Mouse (Mus musculus) macrophage (primary cell): Measurements from ENCODE around the gene Mapk7. TPM values are rescaled to one million over a fixed set of nuclear protein-coding genes. Genes with fewer than 3 reads are reported as not detected.
A peak's percentile ranks its signal among the peaks of the same experiment; 100 is the strongest.

Experiments
- H3K27ac ChIP-seq: fragments of 350-480 bp; formaldehyde crosslinking; 2 replicates; pipeline ENCODE4 v1.9.0; 2021
- H3K36me3 ChIP-seq: fragments of 350-480 bp; formaldehyde crosslinking; 2 replicates; pipeline ENCODE4 v1.9.0; 2021; ENCODE audit errors: inconsistent target
- H3K4me3 ChIP-seq: fragments of 350-480 bp; formaldehyde crosslinking; 2 replicates; pipeline ENCODE4 v1.9.0; 2021; ENCODE audit errors: inconsistent target
- H3K79me2 ChIP-seq: fragments of 350-480 bp; formaldehyde crosslinking; 2 replicates; pipeline ENCODE4 v1.9.0; 2021; ENCODE audit errors: inconsistent target
- WGBS: methylation state at CpG from one replicate; pipeline ENCODE4 v1.1.7; 2026; ENCODE audit warnings: inconsistent platforms; ENCODE audit not compliant: missing documents; 5-methylcytosine and 5-hydroxymethylcytosine counted together
- polyA plus RNA-seq: library from polyadenylated mRNA; stranded (reverse); fragments of 250-400 nt; gene quantifications from 3 replicates; pipeline ENCODE4 v1.2.4, GENCODE M21; 2018; ENCODE audit warnings: inconsistent platforms
- total RNA-seq, 78 experiments: library from RNA; depleted of rRNA; stranded (reverse); fragments of 250-400 nt; gene quantifications; 1 replicate in 9 of 78; 2 replicates in 24 of 78; 3 replicates in 43 of 78; 4 replicates in 2 of 78; pipeline ENCODE4 v1.2.4; 2018; ENCODE audit warnings: inconsistent platforms in 56 of 78

Mapk7 gene
- 10 to 100 TPM; 12.8 to 89.2 (median 47.6) TPM for total RNA-seq (2018; cell fraction: chromatin; rRNA removed)
- total RNA-seq (2018; cell fraction: cytosol; rRNA removed) = 10 to 100 TPM; 16.0 to 49.3 (median 36.1) TPM
- total RNA-seq (2018; cell fraction: nucleus; rRNA removed) = 10 to 100 TPM; 18.1 to 76.5 (median 47.4) TPM
- polyA plus RNA-seq = 28.5 to 49.5 TPM (median 37.8 TPM) in 3 replicates

GRCm38 (mm10) chr11:61494129-61494997, at the start of gene Mapk7:
Mapk7 (minus strand) TSS chr11:61494406.
- Histone ChIP-seq H3K36me3 (peaks cover 27% of the 10 kb centered on the region), H3K4me3 (peak within 1 kb of the TSS; percentile 91), H3K79me2 (peaks cover 33% of the 10 kb centered on the region), H3K27ac (peak within 1 kb of the TSS; percentile 84)
- WGBS = 2% methylated on average over 55 of the region's 62 CpGs

- 97% methylated on average over 2 of the region's 2 CpGs for WGBS
- Histone ChIP-seq H3K36me3 (no peaks in the 10 kb centered on the region), H3K27ac (no peak overlapping the region), H3K79me2 (no peaks in the 10 kb centered on the region), H3K4me3 (no peak overlapping the region)
Measured at GRCm38 (mm10) chr11:61541106-61541505, 46.9 kb upstream of the Mapk7 start.

- Histone ChIP-seq H3K27ac (no peak overlapping the region), H3K4me3 (no peak overlapping the region), H3K36me3 (no peaks in the 10 kb centered on the region), H3K79me2 (no peaks in the 10 kb centered on the region)
- 94% methylated on average over 7 of the region's 7 CpGs for whole genome bisulfite sequencing
Measured at GRCm38 (mm10) chr11:61540642-61541041, 46.4 kb upstream of the Mapk7 start.

GRCm38 (mm10) chr11:61537362-61537761, 43.2 kb upstream of the Mapk7 start:
- Histone ChIP-seq H3K27ac (no peak overlapping the region), H3K79me2 (no peaks in the 10 kb centered on the region), H3K4me3 (no peak overlapping the region), H3K36me3 (no peaks in the 10 kb centered on the region)
- WGBS = 94% methylated on average over 3 of the region's 3 CpGs

GRCm38 (mm10) chr11:61536952-61537351, 42.7 kb upstream of the Mapk7 start:
- H3K27ac ChIP-seq = no peak overlapping the region
- no peaks in the 10 kb centered on the region for H3K36me3 ChIP-seq
- H3K4me3 ChIP-seq = no peak overlapping the region
- no peaks in the 10 kb centered on the region for H3K79me2 ChIP-seq
- WGBS = 84% methylated on average over 3 of the region's 3 CpGs

GRCm38 (mm10) chr11:61535530-61535929, 41.3 kb upstream of the Mapk7 start:
- Histone ChIP-seq H3K79me2 (no peaks in the 10 kb centered on the region), H3K4me3 (no peak overlapping the region), H3K36me3 (no peaks in the 10 kb centered on the region), H3K27ac (no peak overlapping the region)
- WGBS = 59% methylated on average over 1 of the region's 1 CpGs

GRCm38 (mm10) chr11:61533571-61533970, 39.4 kb upstream of the Mapk7 start:
- Histone ChIP-seq H3K79me2 (no peaks in the 10 kb centered on the region), H3K27ac (no peak overlapping the region), H3K36me3 (no peaks in the 10 kb centered on the region), H3K4me3 (no peak overlapping the region)
- WGBS = 80% methylated on average over 5 of the region's 5 CpGs

- H3K36me3 ChIP-seq = no peaks in the 10 kb centered on the region
- no peak overlapping the region for H3K27ac ChIP-seq
- H3K79me2 ChIP-seq = no peaks in the 10 kb centered on the region
- no peak overlapping the region for H3K4me3 ChIP-seq
- WGBS = 82% methylated on average over 2 of the region's 2 CpGs
Measured at GRCm38 (mm10) chr11:61532820-61533219, 38.6 kb upstream of the Mapk7 start.

GRCm38 (mm10) chr11:61529268-61529713, 35.1 kb upstream of the Mapk7 start:
- 38% methylated on average over 4 of the region's 4 CpGs for WGBS
- H3K27ac ChIP-seq = no peak overlapping the region
- no peaks in the 10 kb centered on the region for H3K36me3 ChIP-seq
- no peak overlapping the region for H3K4me3 ChIP-seq
- no peaks in the 10 kb centered on the region for H3K79me2 ChIP-seq

- 89% methylated on average over 1 of the region's 1 CpGs for WGBS
- H3K4me3 ChIP-seq = no peak overlapping the region
- no peaks in the 10 kb centered on the region for H3K36me3 ChIP-seq
- no peaks in the 10 kb centered on the region for H3K79me2 ChIP-seq
- no peak overlapping the region for H3K27ac ChIP-seq
Measured at GRCm38 (mm10) chr11:61526872-61527271, 32.7 kb upstream of the Mapk7 start.

- Histone ChIP-seq H3K36me3 (no peaks in the 10 kb centered on the region), H3K27ac (no peak overlapping the region), H3K4me3 (no peak overlapping the region), H3K79me2 (no peaks in the 10 kb centered on the region)
- 94% methylated on average over 3 of the region's 3 CpGs for WGBS
Measured at GRCm38 (mm10) chr11:61519484-61520107, 25.4 kb upstream of the Mapk7 start.

- Histone ChIP-seq H3K36me3 (no peaks in the 10 kb centered on the region), H3K79me2 (no peaks in the 10 kb centered on the region), H3K27ac (no peak overlapping the region), H3K4me3 (no peak overlapping the region)
- WGBS = 95% methylated on average over 3 of the region's 3 CpGs
Measured at GRCm38 (mm10) chr11:61518871-61519270, 24.7 kb upstream of the Mapk7 start.

- no peak overlapping the region for H3K27ac ChIP-seq
- WGBS = 45% methylated on average over 1 of the region's 1 CpGs
- no peaks in the 10 kb centered on the region for H3K79me2 ChIP-seq
- H3K36me3 ChIP-seq = no peaks in the 10 kb centered on the region
- H3K4me3 ChIP-seq = no peak overlapping the region
Measured at GRCm38 (mm10) chr11:61517971-61518370, 23.8 kb upstream of the Mapk7 start.

GRCm38 (mm10) chr11:61514953-61515352, 20.7 kb upstream of the Mapk7 start:
- Histone ChIP-seq H3K36me3 (no peaks in the 10 kb centered on the region), H3K79me2 (no peaks in the 10 kb centered on the region), H3K27ac (no peak overlapping the region), H3K4me3 (no peak overlapping the region)
- 57% methylated on average over 1 of the region's 3 CpGs for WGBS

GRCm38 (mm10) chr11:61504713-61505257, 10.6 kb upstream of the Mapk7 start, which contains the start of gene B9d1:
B9d1 (plus strand) TSS chr11:61505144.
- Histone ChIP-seq H3K79me2 (no peaks in the 10 kb centered on the region), H3K27ac (peak within 1 kb of the TSS; percentile 59), H3K36me3 (no peaks in the 10 kb centered on the region), H3K4me3 (peak within 1 kb of the TSS; percentile 41)
- under 1% methylated on average over 39 of the region's 39 CpGs for WGBS
